8 mouse cellular contexts compared by ENCODE assay signal in the genomic region with DNA sequence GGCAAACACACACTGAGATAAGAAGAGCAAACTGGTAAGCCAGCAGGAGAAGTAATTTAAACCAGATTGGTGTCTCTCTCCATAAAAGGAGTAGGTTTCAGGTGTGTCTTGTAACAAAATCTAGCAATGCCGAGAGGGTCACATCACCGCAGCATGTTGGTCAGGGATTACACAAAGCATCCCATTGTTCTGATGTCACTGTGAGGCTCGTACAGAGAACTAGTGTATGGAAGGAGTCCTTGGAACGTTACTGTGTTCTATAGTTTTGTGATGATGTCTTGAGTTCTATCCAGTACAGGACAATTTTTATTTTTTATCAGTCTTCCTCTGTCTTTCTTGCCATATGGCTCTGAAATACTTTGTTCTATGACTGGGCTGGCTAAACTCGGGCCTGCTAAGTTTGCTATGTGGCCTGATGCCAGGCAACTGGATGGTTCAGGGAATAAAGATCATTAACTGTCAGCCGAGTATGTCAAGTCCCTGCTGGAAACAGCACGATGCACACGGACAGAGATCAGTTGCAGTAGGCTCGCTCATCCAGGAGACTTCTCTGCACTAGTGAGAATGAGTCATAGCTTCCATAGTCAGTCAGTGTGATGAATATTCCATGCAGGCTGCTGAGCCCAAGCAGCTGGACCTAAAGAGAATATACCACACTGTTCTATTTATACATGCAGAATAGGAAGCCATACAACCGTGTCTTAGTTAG. TPM values are rescaled to one million over a fixed set of nuclear protein-coding genes. Genes with fewer than 3 reads are reported as not detected.
DNase-seq lines count a peak whose midpoint lies in the region; ATAC-seq lines count a peak whose summit lies in the region.
"Had no signal": no experiment of that assay in that cellular context is flagged by ENCODE, and none has a peak within 500 bp of the region (broad histone marks: within the 10 kb centered on the region; RNA-seq: fewer than 3 reads in every experiment).

No protein-coding gene starts in this region.

- WGBS in limb, embryonic 13.5 days = 45% methylated on average over 10 of the region's 10 CpGs
- WGBS in limb, embryonic 10.5 days = 73% methylated on average over 10 of the region's 10 CpGs
- WGBS in kidney, embryonic 16.5 days = 30% methylated on average over 10 of the region's 10 CpGs

- peaks cover 16% of the 10 kb centered on the region; the same call in 1 of the 2 replicates for H3K27me3 ChIP-seq in limb, embryonic 13.5 days
- no peaks in the 10 kb centered on the region for H3K27me3 ChIP-seq in limb, embryonic 10.5 days (ENCODE audit: low read depth, poor library complexity, severe bottlenecking)
- H3K27me3 ChIP-seq in kidney, embryonic 16.5 days (ENCODE audit: insufficient read depth, low read length) = no peaks in the 10 kb centered on the region

- H3K9me3 ChIP-seq in limb, embryonic 13.5 days = no peaks in the 10 kb centered on the region
- H3K9me3 ChIP-seq in limb, embryonic 10.5 days (replicated peaks) = no peaks in the 10 kb centered on the region
- no peaks in the 10 kb centered on the region for H3K9me3 ChIP-seq in kidney, embryonic 16.5 days (ENCODE audit: low read length)

- peak; percentile 58 for ATAC-seq in limb, embryonic 13.5 days (ENCODE audit: low FRiP score, low read depth)
- 0 out of 2 replicates have a peak, but pooled peaks have one; percentile 27 for ATAC-seq in kidney, embryonic 16.5 days (ENCODE audit: low FRiP score, low TSS enrichment)

- no peak overlapping the region for H3K9ac ChIP-seq in limb, embryonic 13.5 days
- H3K9ac ChIP-seq in kidney, embryonic 16.5 days (replicated peaks; ENCODE audit: low read length) = no peak overlapping the region

- DNase-seq in limb, embryonic 10.5 days (ENCODE audit: low spot score) = no peak
- DNase-seq in brain, adult 2 months (ENCODE audit: low read depth, low spot score) = peak; percentile 88
- peak; percentile 53 to 75 for DNase-seq in right cerebral cortex, postnatal 36 days (ENCODE audit: low spot score in 2 of 2)
- DNase-seq in ovary, postnatal 10 days (ENCODE audit: low spot score) = no peak
- DNase-seq in cerebellum, adult 11-12 months = no peak

- H3K36me3 ChIP-seq in limb, embryonic 13.5 days = no peaks in the 10 kb centered on the region
- H3K36me3 ChIP-seq in limb, embryonic 10.5 days = no peaks in the 10 kb centered on the region
- H3K36me3 ChIP-seq in kidney, embryonic 16.5 days (ENCODE audit: insufficient read depth, low read length) = no peaks in the 10 kb centered on the region

- H3K27ac ChIP-seq in limb, embryonic 13.5 days = peak overlapping the region; percentile 61; the same call in 1 of the 2 replicates
- no peak overlapping the region for H3K27ac ChIP-seq in limb, embryonic 10.5 days
- peak overlapping the region; percentile 20; the same call in 1 of the 2 replicates for H3K27ac ChIP-seq in kidney, embryonic 16.5 days (ENCODE audit: low read length)

- no peak overlapping the region for H3K4me3 ChIP-seq in limb, embryonic 13.5 days
- H3K4me3 ChIP-seq in limb, embryonic 10.5 days = no peak overlapping the region
- H3K4me3 ChIP-seq in kidney, embryonic 16.5 days (ENCODE audit: low read length) = no peak overlapping the region

- no peak overlapping the region for H3K4me2 ChIP-seq in limb, embryonic 13.5 days (replicated peaks)
- H3K4me2 ChIP-seq in kidney, embryonic 16.5 days (replicated peaks; ENCODE audit: low read depth, low read length) = no peak overlapping the region

- H3K4me1 ChIP-seq in limb, embryonic 13.5 days = peaks cover 27% of the 10 kb centered on the region
- peaks cover 39% of the 10 kb centered on the region for H3K4me1 ChIP-seq in limb, embryonic 10.5 days
- peaks cover 24% of the 10 kb centered on the region for H3K4me1 ChIP-seq in kidney, embryonic 16.5 days (ENCODE audit: insufficient read depth, low read length)

RNA-seq across cellular contexts. Expression of gene Ccdc121, which starts 24.1 kb away (rescaled TPM):
- 0.08 TPM in 1 of 2 replicates, not detected in the other for polyA plus RNA-seq in limb, embryonic 13.5 days (2015; fragmentation: Nextera tagmentation; extraction: Ambion mirVana)
- polyA plus RNA-seq in limb, embryonic 10.5 days (2016; fragmentation: Nextera tagmentation; extraction: Ambion mirVana) = not detected in 2 replicates
- 0.14 and 0.22 TPM in 2 replicates for polyA plus RNA-seq in kidney, embryonic 16.5 days (2015; fragmentation: Nextera tagmentation; extraction: Ambion mirVana)
- polyA plus RNA-seq: liver, embryonic 16.5 days had no signal

RNA-seq across cellular contexts. Expression of gene Dnah14, which starts 41.0 kb away (rescaled TPM):
- 1.1 and 1.5 TPM in 2 replicates for polyA plus RNA-seq in limb, embryonic 13.5 days (2015; fragmentation: Nextera tagmentation; extraction: Ambion mirVana)
- 1.7 TPM in 2 replicates for polyA plus RNA-seq in limb, embryonic 10.5 days (2016; fragmentation: Nextera tagmentation; extraction: Ambion mirVana)
- 0.91 and 1.3 TPM in 2 replicates for polyA plus RNA-seq in kidney, embryonic 16.5 days (2015; fragmentation: Nextera tagmentation; extraction: Ambion mirVana)

Comparison
In these comparisons a context has a peak if more than half of its experiments do, and no peak if none do; other contexts are left out.
1. DNase-seq: peak in brain, adult 2 months (single experiment) and right cerebral cortex, postnatal 36 days (2 of 2); none in limb, embryonic 10.5 days (single experiment), ovary, postnatal 10 days (single experiment) and cerebellum, adult 11-12 months (single experiment).